Comparison of ENCODE assay signal across 9 mouse cellular contexts in the genomic region with DNA sequence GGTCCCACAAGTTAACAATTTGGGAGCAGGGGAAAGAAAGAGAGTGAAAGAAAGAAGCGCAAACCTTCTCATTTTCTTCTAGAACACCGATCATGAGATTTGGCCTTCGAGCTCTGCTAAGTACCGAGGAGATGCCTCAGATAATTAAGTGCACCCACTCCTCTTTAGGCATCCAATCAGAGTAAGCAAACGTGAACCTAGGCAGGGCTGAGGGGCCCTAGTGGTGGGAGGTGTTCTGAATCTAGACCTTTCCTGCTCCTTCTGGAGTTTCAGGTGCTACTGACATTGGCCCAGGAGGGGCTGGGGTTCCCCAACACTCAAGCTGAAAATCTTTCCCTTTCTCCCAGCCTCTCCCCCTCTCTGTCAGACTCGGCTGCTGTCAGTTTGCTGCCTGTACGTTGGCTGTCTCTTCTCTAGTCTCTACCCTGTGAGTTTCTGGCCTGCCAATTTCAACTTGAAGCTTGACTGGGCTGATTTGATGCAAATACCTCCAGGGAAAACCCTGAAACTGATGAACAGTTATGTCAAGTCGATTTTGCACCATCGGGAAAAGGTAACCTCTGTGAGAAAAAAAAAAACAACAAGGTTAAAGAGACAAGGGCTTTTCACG. TPM values are rescaled to one million over a fixed set of nuclear protein-coding genes. Genes with fewer than 3 reads are reported as not detected.
DNase-seq lines count a peak whose midpoint lies in the region; ATAC-seq and TF ChIP-seq lines count a peak whose summit lies in the region.
"Had no signal": no experiment of that assay in that cellular context is flagged by ENCODE, and none has a peak within 500 bp of the region (broad histone marks: within the 10 kb centered on the region; RNA-seq: fewer than 3 reads in every experiment).

No protein-coding gene starts in this region.

- 38% methylated on average over 10 of the region's 10 CpGs for WGBS in kidney, postnatal 0 days
- WGBS in embryonic facial prominence, embryonic 15.5 days, result 27% methylated on average over 10 of the region's 10 CpGs
- 33% methylated on average over 10 of the region's 10 CpGs for WGBS in hindbrain, embryonic 10.5 days
- WGBS in neural tube, embryonic 14.5 days, result 20% methylated on average over 10 of the region's 10 CpGs

- H3K36me3 ChIP-seq in kidney, postnatal 0 days (ENCODE audit: insufficient read depth, low read length), result 0 out of 2 replicates have a peak, but pooled peaks cover 4% of the 10 kb centered on the region
- peaks cover 7% of the 10 kb centered on the region; the same call in 1 of the 2 replicates for H3K36me3 ChIP-seq in embryonic facial prominence, embryonic 15.5 days
- peaks cover 46% of the 10 kb centered on the region for H3K36me3 ChIP-seq in hindbrain, embryonic 10.5 days
- no peaks in the 10 kb centered on the region; the same call in 1 of the 2 replicates for H3K36me3 ChIP-seq in neural tube, embryonic 14.5 days (ENCODE audit: control insufficient read depth, insufficient read depth, low read length)

- DNase-seq in kidney, postnatal 0 days (ENCODE audit: low spot score), result no peak
- DNase-seq in kidney, postnatal 14 days, result no peak
- DNase-seq in hindbrain, embryonic 10.5 days (ENCODE audit: low spot score), result no peak
- no peak for DNase-seq in adrenal gland, adult 2 months
- no peak for DNase-seq in thymus, postnatal 14 days
- DNase-seq: right cerebral cortex, postnatal 14 days had no signal

- no peak; the same call in 1 of the 2 replicates for TF ChIP-seq CTCF in kidney, postnatal 0 days (IDR thresholded peaks at IDR 0.05; ENCODE audit: low read depth)

- H3K4me3 ChIP-seq in kidney, postnatal 0 days (replicated peaks; ENCODE audit: low read depth, low read length), result no peak overlapping the region
- no peak overlapping the region for H3K4me3 ChIP-seq in embryonic facial prominence, embryonic 15.5 days (replicated peaks)
- H3K4me3 ChIP-seq in hindbrain, embryonic 10.5 days, result no peak overlapping the region
- H3K4me3 ChIP-seq in neural tube, embryonic 14.5 days (ENCODE audit: low read depth, low read length), result no peak overlapping the region

- H3K27me3 ChIP-seq in kidney, postnatal 0 days (ENCODE audit: insufficient read depth, low read length), result no peaks in the 10 kb centered on the region
- H3K27me3 ChIP-seq in embryonic facial prominence, embryonic 15.5 days, result no peaks in the 10 kb centered on the region
- no peaks in the 10 kb centered on the region for H3K27me3 ChIP-seq in hindbrain, embryonic 10.5 days (ENCODE audit: insufficient read depth, poor library complexity, severe bottlenecking)
- H3K27me3 ChIP-seq in neural tube, embryonic 14.5 days (ENCODE audit: control insufficient read depth, insufficient read depth, low read length), result no peaks in the 10 kb centered on the region

- no peaks in the 10 kb centered on the region for H3K9me3 ChIP-seq in kidney, postnatal 0 days (replicated peaks; ENCODE audit: low read length)
- H3K9me3 ChIP-seq in embryonic facial prominence, embryonic 15.5 days (replicated peaks), result no peaks in the 10 kb centered on the region
- H3K9me3 ChIP-seq in hindbrain, embryonic 10.5 days, result no peaks in the 10 kb centered on the region
- no peaks in the 10 kb centered on the region for H3K9me3 ChIP-seq in neural tube, embryonic 14.5 days (ENCODE audit: control insufficient read depth, low read length)

- H3K4me1 ChIP-seq in kidney, postnatal 0 days (replicated peaks; ENCODE audit: insufficient read depth, low read length), result peaks cover 23% of the 10 kb centered on the region; the same call in 1 of the 2 replicates
- H3K4me1 ChIP-seq in embryonic facial prominence, embryonic 15.5 days, result peaks cover 39% of the 10 kb centered on the region
- peaks cover 88% of the 10 kb centered on the region for H3K4me1 ChIP-seq in hindbrain, embryonic 10.5 days (replicated peaks)
- peaks cover 37% of the 10 kb centered on the region for H3K4me1 ChIP-seq in neural tube, embryonic 14.5 days (ENCODE audit: control insufficient read depth, insufficient read depth, low read length)

- peak overlapping the region; percentile 70 for H3K27ac ChIP-seq in kidney, postnatal 0 days
- H3K27ac ChIP-seq in embryonic facial prominence, embryonic 15.5 days (replicated peaks), result peak overlapping the region; percentile 68
- H3K27ac ChIP-seq in hindbrain, embryonic 10.5 days, result peak overlapping the region; percentile 78
- peak overlapping the region; percentile 69 for H3K27ac ChIP-seq in neural tube, embryonic 14.5 days (ENCODE audit: low read depth, low read length)
- H3K27ac ChIP-seq: macrophage had no signal

- no peak overlapping the region for H3K9ac ChIP-seq in kidney, postnatal 0 days (ENCODE audit: low read depth, low read length)
- H3K9ac ChIP-seq in embryonic facial prominence, embryonic 15.5 days, result peak overlapping the region; percentile 9; the same call in 1 of the 2 replicates
- H3K9ac ChIP-seq in neural tube, embryonic 14.5 days (replicated peaks; ENCODE audit: low read depth, low read length), result no peak overlapping the region

- 0 out of 2 replicates have a peak overlapping the region, but pooled peaks have one; percentile 10 for H3K4me2 ChIP-seq in kidney, postnatal 0 days (ENCODE audit: low read length)
- H3K4me2 ChIP-seq in embryonic facial prominence, embryonic 15.5 days (replicated peaks), result no peak overlapping the region; the same call in 1 of the 2 replicates
- H3K4me2 ChIP-seq in neural tube, embryonic 14.5 days (ENCODE audit: low read depth, low read length), result peak overlapping the region; percentile 5; the same call in 1 of the 2 replicates

- ATAC-seq in kidney, postnatal 0 days (replicated peaks; ENCODE audit: low FRiP score, low read depth), result 0 out of 2 replicates have a peak, but pooled peaks have one; percentile 27
- ATAC-seq in embryonic facial prominence, embryonic 15.5 days (ENCODE audit: insufficient number of reproducible peaks, low FRiP score, low TSS enrichment, low read depth), result no peak
- ATAC-seq in neural tube, embryonic 14.5 days (ENCODE audit: low read depth), result peak; percentile 41; the same call in 1 of the 2 replicates

RNA-seq across cellular contexts. Expression of gene Zeb2, which starts 20.5 kb away (rescaled TPM):
- polyA plus RNA-seq in kidney, postnatal 0 days (2015; fragmentation: Nextera tagmentation; extraction: Ambion mirVana), result 31.4 and 34.1 TPM in 2 replicates
- polyA plus RNA-seq in embryonic facial prominence, embryonic 15.5 days (2015; fragmentation: Nextera tagmentation; extraction: Ambion mirVana), result 69.8 and 71.2 TPM in 2 replicates
- polyA plus RNA-seq in hindbrain, embryonic 10.5 days (2016; fragmentation: Nextera tagmentation; extraction: Ambion mirVana), result 49.3 and 54.1 TPM in 2 replicates
- polyA plus RNA-seq in neural tube, embryonic 14.5 days (2014; fragmentation: Nextera tagmentation; extraction: Ambion mirVana), result 53.8 and 57.6 TPM in 2 replicates
- 100 to 1,000 TPM; 162 to 223 TPM for total RNA-seq in adrenal gland, adult 2 months (2021)
- polyA plus RNA-seq in adrenal gland, adult 2 months (2012; rRNA removed), result 9.8 and 12.4 TPM in 2 replicates
